Mouse (Mus musculus): ENCODE results near the gene Rab11b.

The Rab11b gene

GRCm38 (mm10) chr17:33717246-33717645, 43.1 kb downstream of the Rab11b start:
- in situ Hi-C loops (cut with MseI, MboI) = no loop called here

DNA sequence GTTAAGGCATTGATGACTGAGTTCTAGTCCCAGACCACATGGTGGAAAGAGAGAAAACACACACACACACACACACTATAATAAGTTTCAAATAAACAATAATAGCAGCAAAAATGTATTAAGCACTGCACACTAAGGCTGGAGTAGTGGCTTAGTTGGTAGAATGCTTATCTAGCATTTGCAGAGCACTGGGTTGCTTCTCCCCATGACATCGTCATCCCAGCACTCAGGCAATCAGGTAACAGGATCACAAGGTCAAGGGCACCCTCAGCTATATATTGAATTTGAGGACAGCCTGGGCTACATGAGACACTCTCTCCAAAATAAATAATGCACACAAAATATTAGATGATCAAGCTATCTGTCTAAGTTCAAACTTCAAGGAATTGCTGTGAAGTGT, 45.6 kb downstream of the Rab11b start:
- in situ Hi-C loops (cut with MseI, MboI) = no loop called here

DNA sequence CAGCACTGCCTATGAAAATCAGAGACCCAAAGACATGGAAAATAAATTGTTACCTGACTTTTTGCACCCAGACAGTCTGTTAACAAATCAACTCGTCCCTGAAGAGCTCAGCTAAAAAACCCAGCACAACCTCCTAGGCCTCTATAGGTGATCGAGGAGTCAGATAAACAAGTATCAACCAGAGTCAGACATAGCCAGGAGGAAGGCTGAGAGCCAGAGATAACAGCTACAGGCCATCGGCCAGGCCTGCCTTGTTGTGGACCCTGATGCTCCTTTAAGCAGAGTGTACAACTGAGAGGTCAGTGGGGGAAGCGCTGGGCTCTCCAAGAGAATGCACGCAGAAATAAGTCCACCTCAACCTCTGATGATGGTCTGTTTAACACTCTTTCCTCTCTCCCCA, 47.1 kb downstream of the Rab11b start:
- in situ Hi-C loops (cut with MseI, MboI) = no loop called here

- in situ Hi-C loops (cut with MseI, MboI) = no loop called here
These were observed 50.5 kb downstream of the Rab11b start for GRCm38 (mm10) chr17:33709834-33710233.

- in situ Hi-C loops (cut with MseI, MboI) = no loop called here
These were observed 57.2 kb downstream of the Rab11b start for GRCm38 (mm10) chr17:33703091-33703490.

DNA sequence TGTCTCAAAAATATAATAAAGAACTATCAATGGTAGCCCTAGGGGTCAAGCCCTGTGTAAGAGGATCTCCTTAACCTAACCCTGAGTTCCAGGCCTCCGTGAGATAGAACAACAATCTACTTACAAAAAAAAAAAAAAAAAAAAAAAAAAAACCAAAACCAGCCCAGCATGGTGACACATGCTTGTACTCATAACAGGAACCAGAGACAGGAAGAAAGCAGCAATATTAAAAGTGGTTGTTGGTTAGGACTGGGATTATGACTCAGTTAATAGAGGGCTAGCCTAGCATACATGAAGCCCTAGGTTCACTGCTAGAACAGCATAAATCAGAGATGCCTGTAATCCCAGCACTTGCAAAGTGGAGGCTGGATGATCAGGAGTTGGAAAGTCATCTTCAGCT, 58.2 kb downstream of the Rab11b start:
- in situ Hi-C loops (cut with MseI, MboI) = no loop called here

DNA sequence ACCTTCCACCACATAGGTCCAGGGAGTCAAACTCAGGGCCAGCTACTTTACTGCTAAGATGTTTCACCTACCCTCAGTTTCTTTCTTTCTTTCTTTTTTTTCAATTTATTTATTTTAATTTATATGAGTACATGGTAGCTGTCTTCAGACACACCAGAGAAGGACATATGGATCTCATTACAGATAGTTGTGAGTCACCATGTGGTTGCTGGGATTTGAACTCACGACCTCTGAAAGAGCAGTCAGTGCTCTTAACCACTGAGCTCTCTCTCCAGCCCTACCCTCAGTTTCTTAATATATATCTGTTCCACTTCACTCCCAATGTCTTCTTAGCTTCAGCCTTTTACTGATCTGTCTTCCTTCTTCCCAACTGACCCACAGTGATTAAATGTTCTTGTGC, 64.9 kb downstream of the Rab11b start:
- in situ Hi-C loops (cut with MseI, MboI) = no loop called here

Measured in mouse trophoblast stem cell (cell line).